Mouse (Mus musculus): ENCODE measurements around the gene Olfr18. TPM values are rescaled to one million over a fixed set of nuclear protein-coding genes. Genes with fewer than 3 reads are reported as not detected.

Olfr18 gene
- total RNA-seq (2023), result not detected

GRCm38 (mm10) chr9:20335994-20336393 is at the start of gene Olfr18:
Gene Olfr18, minus strand, starts transcription at chr9:20336094.

DNA sequence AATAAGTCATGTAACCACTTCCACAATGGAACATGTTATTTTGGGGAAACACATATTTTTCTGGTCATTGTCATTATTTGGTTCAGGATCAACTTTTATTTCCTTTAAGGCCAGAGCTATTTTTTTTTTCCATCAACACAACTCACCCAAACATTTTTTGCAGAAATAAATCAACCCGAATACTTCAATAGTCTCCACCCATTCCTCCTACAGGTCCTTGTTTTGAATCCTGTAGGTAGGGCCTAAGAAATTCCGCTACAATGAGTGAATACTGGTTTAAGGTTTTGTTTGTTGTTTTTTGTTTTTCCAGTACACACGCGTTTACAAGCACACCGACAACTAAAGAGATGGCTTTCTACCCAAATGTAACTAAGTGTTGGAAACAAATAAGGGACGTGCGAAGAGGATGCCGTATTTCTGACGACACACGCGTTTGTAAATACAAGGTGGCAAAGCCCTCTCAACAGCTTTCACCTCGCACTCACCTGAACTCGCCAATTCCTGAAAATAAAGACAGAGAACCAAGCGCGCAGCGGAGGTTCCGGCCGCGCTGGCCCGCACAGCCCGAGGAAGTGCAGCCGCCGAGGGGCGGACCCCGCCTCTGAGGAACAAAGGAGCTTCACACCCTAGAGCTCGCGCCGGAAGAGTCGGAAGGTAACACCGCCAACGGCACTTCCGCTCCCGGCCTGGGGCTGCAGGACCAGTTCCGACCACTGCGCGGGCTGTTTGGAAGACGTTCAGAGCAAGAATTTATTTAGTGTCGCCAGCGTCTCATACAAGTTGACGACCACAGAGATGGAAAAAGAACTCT is 48.8 kb upstream of the Olfr18 start, which contains the start of gene Zfp560:
TSS of gene Zfp560 (minus strand) at position 646 of the 811 bp plus-strand sequence.

GRCm38 (mm10) chr9:20298232-20298631 is 37.7 kb downstream of the Olfr18 start, which contains the start of gene Olfr873:
Gene Olfr873, plus strand, starts transcription at chr9:20298532.

DNA sequence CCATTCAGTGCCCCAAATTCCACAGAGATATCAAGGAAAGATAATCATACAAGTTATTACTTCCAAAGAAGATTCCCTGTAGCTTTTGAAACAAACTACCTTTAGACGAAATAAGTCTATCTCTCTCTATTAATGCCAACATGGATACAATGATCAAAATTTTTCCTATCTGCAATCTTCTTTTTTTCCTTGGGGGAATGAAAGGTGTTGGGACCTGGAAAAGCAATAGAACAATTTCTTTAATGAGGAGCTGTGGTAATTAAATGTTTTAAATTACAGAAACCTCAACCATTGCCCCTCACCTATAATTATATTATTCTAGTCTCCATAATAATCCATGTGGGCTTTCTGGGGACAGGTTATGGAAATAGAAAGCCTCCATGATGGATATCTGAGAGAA is 53.8 kb downstream of the Olfr18 start, which contains the start of gene Olfr39:
TSS of gene Olfr39 (plus strand) at position 301 of the 400 bp plus-strand sequence.

Other genes with a start within 250 kb of the Olfr18 start
- not detected for gene Olfr868, start 237.5 kb downstream of the Olfr18 start, total RNA-seq (2023)
- not detected for gene Olfr869, start 207.1 kb downstream of the Olfr18 start, total RNA-seq (2023)
- not detected for gene Olfr870, start 162.0 kb downstream of the Olfr18 start, total RNA-seq (2023)
- gene Olfr871, start 123.9 kb downstream of the Olfr18 start, total RNA-seq (2023), result not detected
- not detected for gene Olfr872, start 99.0 kb downstream of the Olfr18 start, total RNA-seq (2023)
- gene Olfr39, start 53.7 kb downstream of the Olfr18 start, total RNA-seq (2023), result not detected
- gene Olfr873, start 37.6 kb downstream of the Olfr18 start, total RNA-seq (2023), result not detected
- gene Zfp560, start 49.1 kb upstream of the Olfr18 start, total RNA-seq (2023), result 1 to 10 TPM; 1.2 to 2.4 TPM
- gene Zfp26, start 124.1 kb upstream of the Olfr18 start, total RNA-seq (2023), result 10 to 100 TPM; 17.7 to 19.7 TPM
- gene Zfp426, start 156.7 kb upstream of the Olfr18 start, total RNA-seq (2023), result 10 to 100 TPM; 14.0 to 17.5 TPM
- 10 to 100 TPM; 15.9 to 16.2 TPM for gene Zfp266, start 185.3 kb upstream of the Olfr18 start, total RNA-seq (2023)
- gene Zfp846, start 245.2 kb upstream of the Olfr18 start, total RNA-seq (2023), result 1 to 10 TPM; 1.7 to 3.2 TPM

All from neutrophil, adult 83 days (primary cell).